Mouse (Mus musculus) layer of hippocampus, postnatal 36 days (tissue): ENCODE measurements at regions not wholly inside any gene's neighbourhood (a gene's known extent, or its start where the extent isn't known, plus 50 kb on each side); places are given as distances from the start of the nearest gene placed in this dataset.

Experiments
- DNase-seq, 2 experiments: peaks; one replicate each; pipeline ENCODE4 v3.0.0; 2022

GRCm38 (mm10) chr1:52302557-52302956 lies 69.5 kb upstream of the Gls start:
- peak; percentile 56 to 62 for DNase-seq

- DNase-seq: no peak
Measured at GRCm38 (mm10) chr1:52301266-52301665, 68.2 kb upstream of the Gls start.

GRCm38 (mm10) chr1:52299559-52299958 lies 66.5 kb upstream of the Gls start:
- DNase-seq: peak in 1 of 2 experiments; percentile 7

- DNase-seq: no peak
Measured at GRCm38 (mm10) chr1:52298336-52298735, 65.3 kb upstream of the Gls start.

- no peak for DNase-seq
Measured at GRCm38 (mm10) chr1:52296178-52296577, 63.1 kb upstream of the Gls start.

GRCm38 (mm10) chr1:52294521-52294920 lies 61.5 kb upstream of the Gls start:
- DNase-seq: no peak

- no peak for DNase-seq
Measured at GRCm38 (mm10) chr1:52293393-52294099, 60.5 kb upstream of the Gls start.
